Mouse (Mus musculus): ENCODE measurements at regions not wholly inside any gene's neighbourhood (a gene's known extent, or its start where the extent isn't known, plus 50 kb on each side); places are given as distances from the start of the nearest gene placed in this dataset.

- Histone ChIP-seq H3K27me3 (ENCODE audit: control insufficient read depth, insufficient read depth, low read length, poor library complexity, severe bottlenecking) (no peaks in the 10 kb centered on the region), H3K36me3 (ENCODE audit: control insufficient read depth, insufficient read depth, low read length, poor library complexity, severe bottlenecking) (no peaks in the 10 kb centered on the region)
- DNase-seq (ENCODE audit: low read depth, low spot score): no peak
These were observed 58.7 kb upstream of the Pmepa1 start for GRCm38 (mm10) chr2:173334856-173335595.

- no peaks in the 10 kb centered on the region for H3K36me3 ChIP-seq (ENCODE audit: control insufficient read depth, insufficient read depth, low read length, poor library complexity, severe bottlenecking)
- no peak for DNase-seq (ENCODE audit: low read depth, low spot score)
- H3K27me3 ChIP-seq (ENCODE audit: control insufficient read depth, insufficient read depth, low read length, poor library complexity, severe bottlenecking): no peaks in the 10 kb centered on the region
These were observed 59.5 kb upstream of the Pmepa1 start for GRCm38 (mm10) chr2:173335859-173336258.

DNA sequence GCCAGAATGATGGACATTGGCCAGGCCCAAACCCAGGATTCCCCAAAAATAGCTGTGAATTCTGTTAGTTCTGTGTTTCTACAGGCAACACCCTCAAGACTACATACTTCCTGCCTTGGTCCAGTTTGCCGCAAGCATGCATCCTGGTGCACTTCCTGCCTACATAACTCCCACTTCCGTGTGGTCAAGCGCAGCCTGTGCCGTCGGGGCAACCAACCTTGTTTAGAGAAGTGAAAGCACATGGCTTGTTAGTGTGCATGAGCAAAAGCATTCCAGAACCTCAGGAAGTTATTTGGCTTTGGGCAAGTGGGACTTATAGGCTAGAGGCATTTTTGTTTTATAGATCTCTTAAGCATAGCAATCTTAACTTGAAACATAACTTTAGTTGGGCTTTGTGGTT, 61.3 kb upstream of the Pmepa1 start:
- H3K36me3 ChIP-seq (ENCODE audit: control insufficient read depth, insufficient read depth, low read length, poor library complexity, severe bottlenecking): no peaks in the 10 kb centered on the region
- H3K27me3 ChIP-seq (ENCODE audit: control insufficient read depth, insufficient read depth, low read length, poor library complexity, severe bottlenecking): no peaks in the 10 kb centered on the region
- DNase-seq (ENCODE audit: low read depth, low spot score): peak; percentile 64

- no peaks in the 10 kb centered on the region for H3K27me3 ChIP-seq (ENCODE audit: control insufficient read depth, insufficient read depth, low read length, poor library complexity, severe bottlenecking)
- H3K36me3 ChIP-seq (ENCODE audit: control insufficient read depth, insufficient read depth, low read length, poor library complexity, severe bottlenecking): no peaks in the 10 kb centered on the region
- DNase-seq (ENCODE audit: low read depth, low spot score): no peak
These were observed 62.3 kb upstream of the Pmepa1 start for GRCm38 (mm10) chr2:173338671-173339070.

- no peak for DNase-seq (ENCODE audit: low read depth, low spot score)
- no peaks in the 10 kb centered on the region for H3K27me3 ChIP-seq (ENCODE audit: control insufficient read depth, insufficient read depth, low read length, poor library complexity, severe bottlenecking)
- no peaks in the 10 kb centered on the region for H3K36me3 ChIP-seq (ENCODE audit: control insufficient read depth, insufficient read depth, low read length, poor library complexity, severe bottlenecking)
These were observed 62.9 kb upstream of the Pmepa1 start for GRCm38 (mm10) chr2:173339211-173339610.

GRCm38 (mm10) chr2:173340044-173340601, 63.8 kb upstream of the Pmepa1 start:
- no peaks in the 10 kb centered on the region for H3K27me3 ChIP-seq (ENCODE audit: control insufficient read depth, insufficient read depth, low read length, poor library complexity, severe bottlenecking)
- DNase-seq (ENCODE audit: low read depth, low spot score): no peak

DNA sequence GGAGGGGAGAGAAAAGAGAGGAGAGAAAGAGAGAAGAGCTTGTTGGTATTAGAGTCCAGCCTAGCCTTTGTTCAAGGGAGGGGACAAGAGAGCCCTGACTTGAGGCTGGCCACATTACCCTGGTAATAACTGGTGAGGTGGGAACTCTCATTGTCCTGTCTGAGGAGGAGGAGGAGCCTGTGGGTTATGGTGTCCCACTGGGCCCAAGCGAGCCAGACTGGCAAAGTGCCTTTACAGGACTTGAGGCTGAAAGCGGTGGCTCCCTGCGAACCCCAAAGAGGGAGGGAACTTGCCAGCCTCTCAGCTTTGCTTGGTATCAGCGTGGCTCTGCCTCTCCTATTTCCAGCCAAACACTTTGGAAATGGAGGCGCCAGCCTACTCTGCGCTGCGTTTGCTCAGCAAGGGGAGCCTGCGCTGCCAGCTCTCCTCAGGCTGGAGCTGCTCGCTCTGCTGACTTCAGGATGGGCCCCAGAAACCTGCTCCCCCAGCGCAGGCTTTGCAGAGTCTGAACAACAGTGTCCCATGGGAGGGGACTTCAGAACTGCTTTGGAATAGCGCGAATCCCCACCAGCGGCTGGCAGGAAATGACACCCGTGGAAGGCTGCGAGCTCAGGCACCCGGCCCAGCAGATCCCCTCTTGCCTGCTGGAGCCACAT, 66.4 kb upstream of the Pmepa1 start:
- Histone ChIP-seq H3K27me3 (ENCODE audit: control insufficient read depth, insufficient read depth, low read length, poor library complexity, severe bottlenecking) (no peaks in the 10 kb centered on the region), H3K36me3 (ENCODE audit: control insufficient read depth, insufficient read depth, low read length, poor library complexity, severe bottlenecking) (no peaks in the 10 kb centered on the region)
- no peak for DNase-seq (ENCODE audit: low read depth, low spot score)

More at GRCm38 (mm10) chr2:173340044-173340601, 63.8 kb upstream of the Pmepa1 start:
- H3K36me3 ChIP-seq (ENCODE audit: control insufficient read depth, insufficient read depth, low read length, poor library complexity, severe bottlenecking): no peaks in the 10 kb centered on the region

- H3K27me3 ChIP-seq (ENCODE audit: control insufficient read depth, insufficient read depth, low read length, poor library complexity, severe bottlenecking): no peaks in the 10 kb centered on the region
- H3K36me3 ChIP-seq (ENCODE audit: control insufficient read depth, insufficient read depth, low read length, poor library complexity, severe bottlenecking): no peaks in the 10 kb centered on the region
- no peak for DNase-seq (ENCODE audit: low read depth, low spot score)
These were observed 67.3 kb upstream of the Pmepa1 start for GRCm38 (mm10) chr2:173343665-173344064.

DNA sequence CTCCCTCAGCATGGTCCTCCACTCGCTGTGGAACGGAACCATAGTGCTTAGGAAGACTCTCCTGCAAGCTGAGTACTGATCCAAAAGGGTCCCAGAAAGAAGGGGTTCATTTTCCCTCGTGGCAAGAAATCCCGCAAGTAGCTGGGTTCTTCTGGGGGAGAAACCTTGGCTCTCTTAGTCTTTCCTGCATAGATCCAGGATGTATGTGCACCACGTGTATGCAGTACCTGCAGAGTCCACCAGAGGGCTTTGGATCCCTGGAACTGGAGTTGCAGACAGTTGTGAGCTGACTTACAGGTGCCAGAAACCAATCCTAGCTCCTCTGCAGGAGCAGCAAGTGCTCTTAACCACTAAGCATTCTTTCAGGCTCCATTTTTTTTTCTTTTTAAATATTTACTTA, 67.9 kb upstream of the Pmepa1 start:
- no peaks in the 10 kb centered on the region for H3K36me3 ChIP-seq (ENCODE audit: control insufficient read depth, insufficient read depth, low read length, poor library complexity, severe bottlenecking)
- DNase-seq (ENCODE audit: low read depth, low spot score): peak; percentile 20
- no peaks in the 10 kb centered on the region for H3K27me3 ChIP-seq (ENCODE audit: control insufficient read depth, insufficient read depth, low read length, poor library complexity, severe bottlenecking)

DNA sequence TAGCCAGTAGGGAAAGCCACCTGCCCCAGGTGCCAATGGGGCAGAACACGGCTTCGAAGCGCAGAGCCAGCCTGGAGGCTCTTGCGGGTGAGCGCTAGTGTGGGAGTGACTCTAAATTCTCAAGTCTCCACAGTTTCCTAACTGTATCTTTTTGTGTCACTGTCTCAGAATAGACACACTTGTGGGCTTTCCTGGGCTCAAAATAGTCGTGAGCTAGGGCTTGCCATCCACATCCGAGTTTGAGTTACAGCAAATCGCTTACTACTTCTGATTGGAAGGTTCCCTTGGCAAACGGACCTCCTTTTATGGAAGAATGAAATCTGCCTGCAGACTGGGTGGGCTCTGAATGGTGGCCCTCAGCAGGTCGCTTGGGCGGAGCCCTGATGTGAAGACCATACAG, 71.0 kb upstream of the Pmepa1 start:
- DNase-seq (ENCODE audit: low read depth, low spot score): no peak
- no peaks in the 10 kb centered on the region for H3K27me3 ChIP-seq (ENCODE audit: control insufficient read depth, insufficient read depth, low read length, poor library complexity, severe bottlenecking)

GRCm38 (mm10) chr2:173348757-173349156, 72.4 kb upstream of the Pmepa1 start:
- H3K27me3 ChIP-seq (ENCODE audit: control insufficient read depth, insufficient read depth, low read length, poor library complexity, severe bottlenecking): no peaks in the 10 kb centered on the region
- DNase-seq (ENCODE audit: low read depth, low spot score): no peak
- no peaks in the 10 kb centered on the region for H3K36me3 ChIP-seq (ENCODE audit: control insufficient read depth, insufficient read depth, low read length, poor library complexity, severe bottlenecking)

More for the DNA sequence above, 71.0 kb upstream of the Pmepa1 start:
- H3K36me3 ChIP-seq (ENCODE audit: control insufficient read depth, insufficient read depth, low read length, poor library complexity, severe bottlenecking): no peaks in the 10 kb centered on the region

- no peaks in the 10 kb centered on the region for H3K36me3 ChIP-seq (ENCODE audit: control insufficient read depth, insufficient read depth, low read length, poor library complexity, severe bottlenecking)
- DNase-seq (ENCODE audit: low read depth, low spot score): peak; percentile 62
- H3K27me3 ChIP-seq (ENCODE audit: control insufficient read depth, insufficient read depth, low read length, poor library complexity, severe bottlenecking): no peaks in the 10 kb centered on the region
These were observed 73.2 kb upstream of the Pmepa1 start for GRCm38 (mm10) chr2:173349510-173349909.

- Histone ChIP-seq H3K36me3 (ENCODE audit: control insufficient read depth, insufficient read depth, low read length, poor library complexity, severe bottlenecking) (no peaks in the 10 kb centered on the region), H3K27me3 (ENCODE audit: control insufficient read depth, insufficient read depth, low read length, poor library complexity, severe bottlenecking) (no peaks in the 10 kb centered on the region)
- DNase-seq (ENCODE audit: low read depth, low spot score): peak; percentile 29
These were observed 73.6 kb upstream of the Pmepa1 start for GRCm38 (mm10) chr2:173349910-173350309.

GRCm38 (mm10) chr2:173350405-173350804, 74.1 kb upstream of the Pmepa1 start:
- Histone ChIP-seq H3K27me3 (ENCODE audit: control insufficient read depth, insufficient read depth, low read length, poor library complexity, severe bottlenecking) (no peaks in the 10 kb centered on the region), H3K36me3 (ENCODE audit: control insufficient read depth, insufficient read depth, low read length, poor library complexity, severe bottlenecking) (no peaks in the 10 kb centered on the region)
- DNase-seq (ENCODE audit: low read depth, low spot score): no peak

- DNase-seq (ENCODE audit: low read depth, low spot score): peak; percentile 27
- no peaks in the 10 kb centered on the region for H3K27me3 ChIP-seq (ENCODE audit: control insufficient read depth, insufficient read depth, low read length, poor library complexity, severe bottlenecking)
- H3K36me3 ChIP-seq (ENCODE audit: control insufficient read depth, insufficient read depth, low read length, poor library complexity, severe bottlenecking): no peaks in the 10 kb centered on the region
These were observed 74.5 kb upstream of the Pmepa1 start for GRCm38 (mm10) chr2:173350831-173351230.
